Mouse (Mus musculus): ENCODE measurements around the gene Cst13. TPM values are rescaled to one million over a fixed set of nuclear protein-coding genes. Genes with fewer than 3 reads are reported as not detected.

Gene Cst13
- polyA plus RNA-seq, 1 experiment from 2014 or later: not detected

GRCm38 (mm10) chr2:148879199-148879598 is 59.3 kb downstream of the Cst13 start:
- Histone ChIP-seq H3K4me3 (ENCODE audit: low read depth, low read length) (no peak overlapping the region), H3K27me3 (ENCODE audit: control insufficient read depth, insufficient read depth, low read depth, low read length) (no peaks in the 10 kb centered on the region), H3K27ac (ENCODE audit: low read length) (no peak overlapping the region), H3K36me3 (ENCODE audit: control insufficient read depth, insufficient read depth) (no peaks in the 10 kb centered on the region), H3K4me2 (ENCODE audit: low read depth, low read length) (no peak overlapping the region), H3K9ac (ENCODE audit: low read depth, low read length) (no peak overlapping the region), H3K4me1 (ENCODE audit: control insufficient read depth, low read depth, low read length) (peaks cover 9% of the 10 kb centered on the region), H3K9me3 (replicated peaks; ENCODE audit: control insufficient read depth, low read length) (no peaks in the 10 kb centered on the region)
- WGBS (ENCODE audit: insufficient replicate concordance): 61% methylated on average over 1 of the region's 1 CpGs
- ATAC-seq (ENCODE audit: low read depth): no peak

Other genes with a start within 250 kb of the Cst13 start
- gene Nxt1, start 147.5 kb upstream of the Cst13 start, polyA plus RNA-seq (2015; fragmentation: Nextera tagmentation; extraction: Ambion mirVana): 41.4 and 45.1 TPM in 2 replicates
- gene Gzf1, start 139.1 kb upstream of the Cst13 start, polyA plus RNA-seq (2015; fragmentation: Nextera tagmentation; extraction: Ambion mirVana): 11.7 and 13.9 TPM in 2 replicates
- gene Napb, start 87.6 kb upstream of the Cst13 start, polyA plus RNA-seq (2015; fragmentation: Nextera tagmentation; extraction: Ambion mirVana): 0.27 and 0.34 TPM in 2 replicates
- not detected in 2 replicates for gene Cstl1, start 69.7 kb upstream of the Cst13 start, polyA plus RNA-seq (2015; fragmentation: Nextera tagmentation; extraction: Ambion mirVana)
- not detected in 2 replicates for gene Cst11, start 48.6 kb upstream of the Cst13 start, polyA plus RNA-seq (2015; fragmentation: Nextera tagmentation; extraction: Ambion mirVana)
- gene 8030411F24Rik, start 38.1 kb upstream of the Cst13 start, polyA plus RNA-seq (2015; fragmentation: Nextera tagmentation; extraction: Ambion mirVana): not detected in 2 replicates
- gene Cst12, start 30.7 kb upstream of the Cst13 start, polyA plus RNA-seq (2015; fragmentation: Nextera tagmentation; extraction: Ambion mirVana): not detected in 2 replicates
- 0.43 and 0.79 TPM in 2 replicates for gene Cst8, start 21.3 kb upstream of the Cst13 start, polyA plus RNA-seq (2015; fragmentation: Nextera tagmentation; extraction: Ambion mirVana)
- not detected in 2 replicates for gene Cst9, start 15.1 kb downstream of the Cst13 start, polyA plus RNA-seq (2015; fragmentation: Nextera tagmentation; extraction: Ambion mirVana)
- not detected in 2 replicates for gene 9230104L09Rik, start 45.0 kb downstream of the Cst13 start, polyA plus RNA-seq (2015; fragmentation: Nextera tagmentation; extraction: Ambion mirVana)
- 179 and 183 TPM in 2 replicates for gene Cst3, start 55.6 kb downstream of the Cst13 start, polyA plus RNA-seq (2015; fragmentation: Nextera tagmentation; extraction: Ambion mirVana)
- not detected in 2 replicates for gene Gm1330, start 183.2 kb downstream of the Cst13 start, polyA plus RNA-seq (2015; fragmentation: Nextera tagmentation; extraction: Ambion mirVana)
- not detected in 2 replicates for gene Gm10750, start 197.2 kb downstream of the Cst13 start, polyA plus RNA-seq (2015; fragmentation: Nextera tagmentation; extraction: Ambion mirVana)